Mouse (Mus musculus) heart, embryonic 12.5 days (tissue): Measurements from ENCODE around the gene Rab6b. TPM values are rescaled to one million over a fixed set of nuclear protein-coding genes. Genes with fewer than 3 reads are reported as not detected.

Experiments used
- ATAC-seq: fragments of 200-750 bp; cut with Nextera tagmentation; 2 replicates; pipeline ENCODE4 v1.8.0; 2017; ENCODE audit warnings: moderate TSS enrichment, moderate library complexity; ENCODE audit not compliant: insufficient number of reproducible peaks, low FRiP score
- H3K27ac ChIP-seq: fragments of 300-500 bp; sonication (generic); 2 replicates; pipeline ENCODE4 v1.5.1; 2016; ENCODE audit warnings: mild to moderate bottlenecking, moderate library complexity; ENCODE audit not compliant: poor library complexity, severe bottlenecking
- H3K27me3 ChIP-seq: fragments of 300-500 bp; sonication (generic); replicated peaks from 2 replicates; pipeline ENCODE4 v1.6.1; 2016; ENCODE audit warnings: mild to moderate bottlenecking, moderate library complexity
- H3K36me3 ChIP-seq: fragments of 300-500 bp; sonication (generic); 2 replicates; pipeline ENCODE4 v1.6.1; 2016; ENCODE audit warnings: mild to moderate bottlenecking, moderate library complexity
- H3K4me1 ChIP-seq: fragments of 300-500 bp; sonication (generic); replicated peaks from 2 replicates; pipeline ENCODE4 v1.6.1; 2016; ENCODE audit warnings: mild to moderate bottlenecking
- H3K4me2 ChIP-seq: fragments of 300-500 bp; sonication (generic); 2 replicates; pipeline ENCODE4 v1.6.1; 2016; ENCODE audit warnings: mild to moderate bottlenecking, moderate library complexity
- H3K4me3 ChIP-seq: fragments of 300-500 bp; sonication (generic); 2 replicates; pipeline ENCODE4 v1.5.1; 2016; ENCODE audit warnings: mild to moderate bottlenecking
- H3K9ac ChIP-seq: fragments of 300-500 bp; sonication (generic); 2 replicates; pipeline ENCODE4 v1.6.1; 2016; ENCODE audit warnings: mild to moderate bottlenecking, moderate library complexity
- H3K9me3 ChIP-seq: fragments of 300-500 bp; sonication (generic); replicated peaks from 2 replicates; pipeline ENCODE4 v1.6.1; 2016; ENCODE audit warnings: mild to moderate bottlenecking, moderate library complexity
- whole genome bisulfite sequencing: fragments of 180-500 bp; shearing (Covaris S2); methylation state at CpG from one replicate; pipeline ENCODE4 v1.1.7; 2016; 5-methylcytosine and 5-hydroxymethylcytosine counted together
- polyA plus RNA-seq: library from polyadenylated mRNA; unstranded; fragments of >200 nt; fragmentation: Nextera tagmentation; extraction: Ambion mirVana; gene quantifications from 2 replicates; pipeline ENCODE4 v1.2.1, GENCODE M21; 2016

The Rab6b gene
- polyA plus RNA-seq, 1 experiment from 2014 or later, result 3.2 TPM

DNA sequence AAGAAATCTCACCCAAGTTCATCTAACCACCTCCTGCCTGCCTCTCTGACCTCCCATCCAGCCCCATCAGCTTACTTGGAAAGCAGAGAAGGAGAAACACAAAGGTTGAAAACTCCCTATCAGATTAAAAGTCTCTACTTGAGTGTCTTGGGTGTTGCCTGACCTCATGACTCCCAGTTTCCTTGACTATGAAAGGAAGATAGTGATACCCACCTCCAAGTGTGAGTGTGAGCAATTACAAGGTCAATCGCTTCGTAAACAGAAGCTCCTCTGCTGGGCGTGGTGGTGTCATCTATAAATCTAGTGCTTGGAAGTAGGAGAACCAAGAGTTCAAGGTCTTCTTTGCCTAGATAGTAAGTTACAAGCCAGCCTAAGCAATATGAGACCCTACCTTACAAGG lies 31.4 kb upstream of the Rab6b start:
- H3K36me3 ChIP-seq, result no peaks in the 10 kb centered on the region
- peaks cover 6% of the 10 kb centered on the region; the same call in 1 of the 2 replicates for H3K27me3 ChIP-seq
- no peaks in the 10 kb centered on the region for H3K9me3 ChIP-seq
- ATAC-seq, result no peak
- H3K27ac ChIP-seq, result no peak overlapping the region
- no peak overlapping the region for H3K9ac ChIP-seq
- no peak overlapping the region for H3K4me2 ChIP-seq
- H3K4me3 ChIP-seq, result no peak overlapping the region
- H3K4me1 ChIP-seq, result 0 out of 2 replicates have a peak, but pooled peaks cover 5% of the 10 kb centered on the region
- whole genome bisulfite sequencing, result 92% methylated on average over 3 of the region's 3 CpGs

- Histone ChIP-seq H3K4me2 (no peak overlapping the region), H3K36me3 (no peaks in the 10 kb centered on the region), H3K9me3 (no peaks in the 10 kb centered on the region), H3K27ac (no peak overlapping the region), H3K9ac (no peak overlapping the region), H3K27me3 (peaks cover 18% of the 10 kb centered on the region; the same call in 1 of the 2 replicates), H3K4me3 (no peak overlapping the region), H3K4me1 (0 out of 2 replicates have a peak, but pooled peaks cover 2% of the 10 kb centered on the region)
- ATAC-seq, result no peak
- WGBS, result 60% methylated on average over 8 of the region's 8 CpGs
Measured at GRCm38 (mm10) chr9:103082246-103082975, 29.2 kb upstream of the Rab6b start.

DNA sequence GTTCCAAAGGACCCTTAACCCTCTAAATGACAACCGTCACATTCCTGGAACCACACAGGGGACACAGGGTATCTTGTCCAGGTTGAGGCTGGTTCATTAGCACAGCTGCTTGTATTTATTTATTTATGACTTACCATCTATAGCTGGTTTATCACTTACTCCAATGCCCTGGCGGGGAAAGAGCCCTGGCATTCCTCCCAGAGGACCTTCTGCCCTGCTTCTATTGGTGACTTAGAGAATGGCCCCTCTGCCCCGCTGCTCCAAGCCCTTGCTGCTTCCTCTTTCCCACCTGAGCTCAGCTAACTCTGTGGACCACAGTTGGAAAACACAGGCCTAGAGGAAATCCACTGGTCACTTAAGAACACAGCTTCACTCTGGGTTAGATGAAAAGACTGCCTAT lies 28.2 kb upstream of the Rab6b start:
- Histone ChIP-seq H3K9ac (no peak overlapping the region), H3K36me3 (no peaks in the 10 kb centered on the region), H3K27me3 (peaks cover 18% of the 10 kb centered on the region; the same call in 1 of the 2 replicates), H3K4me1 (no peaks in the 10 kb centered on the region), H3K4me2 (no peak overlapping the region), H3K4me3 (no peak overlapping the region), H3K27ac (no peak overlapping the region), H3K9me3 (no peaks in the 10 kb centered on the region)
- ATAC-seq, result no peak
- 66% methylated on average over 3 of the region's 3 CpGs for WGBS

DNA sequence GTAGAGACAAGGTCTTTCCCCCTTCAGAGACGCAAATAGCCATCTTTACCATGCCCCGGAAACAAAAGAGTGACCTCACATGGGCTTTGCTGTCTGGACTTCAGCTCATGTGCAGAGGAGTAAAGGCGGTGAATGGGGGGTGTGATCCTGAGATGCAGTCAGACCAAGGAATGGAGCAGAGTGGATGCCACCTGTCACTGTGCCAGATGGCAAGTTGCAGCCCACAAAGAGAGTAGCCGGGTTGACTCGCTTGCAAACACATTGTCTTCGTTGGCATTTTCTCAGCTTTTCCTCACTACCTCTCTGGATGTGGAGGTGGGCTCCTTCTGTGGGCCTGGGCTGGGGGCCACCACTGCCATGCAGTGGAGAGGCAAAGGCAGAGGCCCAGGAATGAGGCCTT lies 24.9 kb upstream of the Rab6b start:
- Histone ChIP-seq H3K9me3 (no peaks in the 10 kb centered on the region), H3K4me1 (no peaks in the 10 kb centered on the region), H3K4me3 (no peak overlapping the region), H3K9ac (no peak overlapping the region), H3K4me2 (no peak overlapping the region), H3K27me3 (peaks cover 18% of the 10 kb centered on the region; the same call in 1 of the 2 replicates), H3K27ac (no peak overlapping the region), H3K36me3 (no peaks in the 10 kb centered on the region)
- no peak for ATAC-seq
- WGBS, result 88% methylated on average over 6 of the region's 6 CpGs

- 51% methylated on average over 8 of the region's 8 CpGs for WGBS
- H3K4me1 ChIP-seq, result no peaks in the 10 kb centered on the region
- ATAC-seq, result no peak
Measured at GRCm38 (mm10) chr9:103087301-103087700, 24.3 kb upstream of the Rab6b start.

GRCm38 (mm10) chr9:103088661-103089060 lies 22.9 kb upstream of the Rab6b start:
- peaks cover 18% of the 10 kb centered on the region; the same call in 1 of the 2 replicates for H3K27me3 ChIP-seq

More at GRCm38 (mm10) chr9:103087301-103087700, 24.3 kb upstream of the Rab6b start:
- Histone ChIP-seq H3K27ac (no peak overlapping the region), H3K36me3 (no peaks in the 10 kb centered on the region), H3K9me3 (no peaks in the 10 kb centered on the region), H3K4me2 (no peak overlapping the region), H3K4me3 (no peak overlapping the region), H3K27me3 (peaks cover 18% of the 10 kb centered on the region; the same call in 1 of the 2 replicates), H3K9ac (no peak overlapping the region)

DNA sequence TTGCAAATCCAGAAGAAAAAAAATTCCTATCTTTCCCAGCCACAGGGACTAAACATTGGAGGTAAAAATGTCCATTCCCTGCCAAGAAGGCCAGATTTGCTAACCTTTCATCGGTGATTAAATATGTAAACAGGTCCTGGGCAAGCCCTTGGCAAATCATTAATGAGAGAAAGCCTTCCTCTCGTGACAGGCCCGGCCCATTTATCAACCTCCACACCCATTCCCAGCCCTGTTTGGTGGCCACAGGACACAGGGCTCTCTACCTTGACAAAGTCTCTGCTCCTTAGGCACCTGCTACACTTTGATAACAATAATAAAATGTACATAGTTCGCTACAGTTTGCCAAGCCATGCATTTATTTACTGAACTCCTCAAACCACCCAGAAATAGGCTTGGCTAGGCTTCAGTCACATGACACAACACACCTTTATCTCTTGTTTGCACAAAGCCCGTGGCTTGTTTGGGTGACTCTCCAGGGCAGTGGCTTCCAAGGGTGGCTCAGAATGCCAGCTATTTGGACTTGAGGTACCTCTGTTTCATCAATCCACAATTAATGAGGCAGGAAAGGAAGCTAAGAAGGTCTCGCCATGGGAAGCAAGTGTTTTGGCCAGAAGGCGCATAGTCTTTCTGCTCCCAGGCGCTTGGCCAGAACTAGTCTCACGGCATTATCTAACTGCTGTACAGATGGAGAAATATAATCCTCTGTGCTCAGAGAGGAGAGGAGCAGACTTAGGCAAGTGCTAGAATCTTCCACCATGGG lies 21.3 kb upstream of the Rab6b start:
- no peaks in the 10 kb centered on the region; the same call in 1 of the 2 replicates for H3K4me1 ChIP-seq
- H3K27me3 ChIP-seq, result peaks cover 11% of the 10 kb centered on the region; the same call in 1 of the 2 replicates
- peak; percentile 44; the same call in 1 of the 2 replicates for ATAC-seq
- H3K4me2 ChIP-seq, result no peak overlapping the region
- no peak overlapping the region for H3K9ac ChIP-seq
- no peaks in the 10 kb centered on the region for H3K36me3 ChIP-seq
- no peak overlapping the region for H3K4me3 ChIP-seq
- H3K9me3 ChIP-seq, result no peaks in the 10 kb centered on the region
- H3K27ac ChIP-seq, result no peak overlapping the region
- WGBS, result 74% methylated on average over 9 of the region's 9 CpGs

More at GRCm38 (mm10) chr9:103088661-103089060, 22.9 kb upstream of the Rab6b start:
- H3K9me3 ChIP-seq, result no peaks in the 10 kb centered on the region
- H3K4me1 ChIP-seq, result no peaks in the 10 kb centered on the region; the same call in 1 of the 2 replicates
- H3K27ac ChIP-seq, result no peak overlapping the region
- no peak overlapping the region for H3K4me3 ChIP-seq
- H3K4me2 ChIP-seq, result no peak overlapping the region
- H3K36me3 ChIP-seq, result no peaks in the 10 kb centered on the region
- H3K9ac ChIP-seq, result no peak overlapping the region
- no peak for ATAC-seq
- WGBS, result 77% methylated on average over 2 of the region's 2 CpGs

GRCm38 (mm10) chr9:103091039-103091883 lies 20.3 kb upstream of the Rab6b start:
- WGBS, result 78% methylated on average over 16 of the region's 16 CpGs
- H3K4me2 ChIP-seq, result no peak overlapping the region

GRCm38 (mm10) chr9:103092248-103092647 lies 19.3 kb upstream of the Rab6b start:
- H3K4me2 ChIP-seq, result peak overlapping the region; percentile 91
- under 1% methylated on average over 19 of the region's 19 CpGs for WGBS
- no peaks in the 10 kb centered on the region; the same call in 1 of the 2 replicates for H3K4me1 ChIP-seq
- H3K36me3 ChIP-seq, result no peaks in the 10 kb centered on the region
- no peaks in the 10 kb centered on the region for H3K27me3 ChIP-seq
- H3K27ac ChIP-seq, result no peak overlapping the region
- ATAC-seq, result peak; percentile 84
- peak overlapping the region; percentile 51 for H3K4me3 ChIP-seq
- peak overlapping the region; percentile 45 for H3K9ac ChIP-seq
- H3K9me3 ChIP-seq, result no peaks in the 10 kb centered on the region

More at GRCm38 (mm10) chr9:103091039-103091883, 20.3 kb upstream of the Rab6b start:
- no peak overlapping the region for H3K9ac ChIP-seq
- no peaks in the 10 kb centered on the region for H3K9me3 ChIP-seq
- no peak overlapping the region for H3K4me3 ChIP-seq
- no peak for ATAC-seq
- H3K27ac ChIP-seq, result no peak overlapping the region
- no peaks in the 10 kb centered on the region; the same call in 1 of the 2 replicates for H3K4me1 ChIP-seq
- peaks cover 1% of the 10 kb centered on the region; the same call in 1 of the 2 replicates for H3K27me3 ChIP-seq
- no peaks in the 10 kb centered on the region for H3K36me3 ChIP-seq

DNA sequence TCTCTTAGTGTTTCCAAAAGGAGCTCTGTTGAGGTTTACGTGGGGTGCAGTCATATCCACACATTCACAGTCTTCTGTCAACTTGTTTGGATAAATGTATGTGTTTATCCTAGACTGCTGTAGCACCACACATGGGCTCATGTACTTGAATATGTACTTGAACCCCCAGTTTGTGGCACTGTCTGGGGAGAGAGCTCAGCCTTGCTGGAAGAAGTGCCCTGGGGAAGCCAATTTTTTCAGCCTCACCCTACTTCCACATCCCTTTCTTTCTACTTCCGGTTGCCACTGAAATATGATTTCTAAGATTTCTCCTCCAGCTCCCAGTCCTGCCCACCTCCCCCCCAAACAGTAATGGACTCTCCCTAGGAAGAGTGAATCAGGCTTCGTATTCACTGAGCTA lies 17.9 kb upstream of the Rab6b start:
- H3K4me1 ChIP-seq, result no peaks in the 10 kb centered on the region; the same call in 1 of the 2 replicates
- no peak overlapping the region for H3K27ac ChIP-seq
- H3K9me3 ChIP-seq, result 0 out of 2 replicates have a peak, but pooled peaks cover under 1% of the 10 kb centered on the region
- H3K27me3 ChIP-seq, result no peaks in the 10 kb centered on the region
- 80% methylated on average over 3 of the region's 3 CpGs for WGBS
- no peak overlapping the region for H3K4me3 ChIP-seq
- H3K36me3 ChIP-seq, result no peaks in the 10 kb centered on the region
- H3K9ac ChIP-seq, result no peak overlapping the region
- no peak overlapping the region for H3K4me2 ChIP-seq
- no peak for ATAC-seq
